Mouse (Mus musculus) adrenal gland, postnatal 4 days (tissue): ENCODE results near the gene Sertad2. TPM values are rescaled to one million over a fixed set of nuclear protein-coding genes. Genes with fewer than 3 reads are reported as not detected.

Experiments
- DNase-seq, 2 experiments: peaks; one replicate each; pipeline ENCODE4 v3.0.0; 2021 to 2022; ENCODE audit warnings: low spot score in 2 of 2, mixed read lengths in 2 of 2
- total RNA-seq, 2 experiments: library from RNA; stranded (reverse); gene quantifications; 2 replicates each; pipeline ENCODE4 v1.2.3; 2021

Sertad2 gene
- total RNA-seq, 2 experiments from 2014 or later = 18.3 to 22.0 TPM

GRCm38 (mm10) chr11:20594229-20595201 lies 51.5 kb downstream of the Sertad2 start:
- no peak for DNase-seq

- DNase-seq = no peak
Observed at GRCm38 (mm10) chr11:20603066-20603812, 60.2 kb downstream of the Sertad2 start.

- DNase-seq = no peak
Observed at GRCm38 (mm10) chr11:20604119-20604518, 61.1 kb downstream of the Sertad2 start.

- no peak for DNase-seq
Observed at GRCm38 (mm10) chr11:20605613-20606012, 62.6 kb downstream of the Sertad2 start.

- DNase-seq = no peak
Observed at GRCm38 (mm10) chr11:20608442-20608841, 65.4 kb downstream of the Sertad2 start.

GRCm38 (mm10) chr11:20613223-20613622 lies 70.2 kb downstream of the Sertad2 start:
- no peak for DNase-seq

GRCm38 (mm10) chr11:20616103-20616502 lies 73.0 kb downstream of the Sertad2 start:
- DNase-seq = no peak

GRCm38 (mm10) chr11:20627146-20627545 lies 84.1 kb downstream of the Sertad2 start:
- DNase-seq = no peak

GRCm38 (mm10) chr11:20628216-20628615 lies 85.2 kb downstream of the Sertad2 start:
- no peak for DNase-seq

- no peak for DNase-seq
Observed at GRCm38 (mm10) chr11:20629700-20630099, 86.6 kb downstream of the Sertad2 start.

GRCm38 (mm10) chr11:20631026-20631940 lies 88.2 kb downstream of the Sertad2 start:
- DNase-seq = peak; percentile 87 to 94

- DNase-seq = peak in 1 of 2 experiments; percentile 70
Observed at GRCm38 (mm10) chr11:20631941-20632618, 89.0 kb downstream of the Sertad2 start.

- no peak for DNase-seq
Observed at GRCm38 (mm10) chr11:20632619-20632965, 89.5 kb downstream of the Sertad2 start.

GRCm38 (mm10) chr11:20634543-20634942 lies 91.5 kb downstream of the Sertad2 start:
- DNase-seq = no peak

GRCm38 (mm10) chr11:20635646-20636045 lies 92.6 kb downstream of the Sertad2 start:
- DNase-seq = no peak

GRCm38 (mm10) chr11:20636114-20636513 lies 93.1 kb downstream of the Sertad2 start:
- no peak for DNase-seq

- no peak for DNase-seq
Observed at GRCm38 (mm10) chr11:20637060-20637459, 94.0 kb downstream of the Sertad2 start.

GRCm38 (mm10) chr11:20638841-20639240 lies 95.8 kb downstream of the Sertad2 start:
- peak; percentile 62 to 65 for DNase-seq

GRCm38 (mm10) chr11:20639918-20640447 lies 96.9 kb downstream of the Sertad2 start:
- no peak for DNase-seq

- no peak for DNase-seq
Observed at GRCm38 (mm10) chr11:20642321-20642720, 99.3 kb downstream of the Sertad2 start.
